Mouse (Mus musculus) liver, postnatal 0 days (tissue): ENCODE measurements around the gene Trim38.
A peak's percentile ranks its signal among the peaks of the same experiment; 100 is the strongest.

Experiments
- CTCF ChIP-seq: sonication (generic); IDR thresholded peaks from 2 replicates; pipeline ENCODE4 v1.5.1; 2016; ENCODE audit warnings: antibody characterized with exemption, low read depth
- EP300 ChIP-seq: IDR thresholded peaks from 2 replicates; pipeline ENCODE4 v1.6.1; 2016; ENCODE audit warnings: antibody characterized with exemption, low read depth, mild to moderate bottlenecking

- TF ChIP-seq EP300 (peak; percentile 93), CTCF (no peak)
These were observed 8.5 kb upstream of the Trim38 start, which contains the start of gene Hist1h4a for GRCm38 (mm10) chr13:23760972-23761864.
